Mouse (Mus musculus) brain, adult 10 weeks (tissue): ENCODE data around the gene Hist1h2aa. TPM values are rescaled to one million over a fixed set of nuclear protein-coding genes. Genes with fewer than 3 reads are reported as not detected.

Source experiments
- polyA plus RNA-seq: library from polyadenylated mRNA; stranded (reverse); fragments of 350-450 nt; fragmentation: Illumina TruSeq; extraction: RNeasy Lipid Tissue Mini Kit (QIAGEN cat#74804); gene quantifications from one replicate; pipeline ENCODE4 v1.2.3, GENCODE M21; 2015; ENCODE audit warnings: low read depth, low replicate concordance

Hist1h2aa gene
- polyA plus RNA-seq = not detected

DNA sequence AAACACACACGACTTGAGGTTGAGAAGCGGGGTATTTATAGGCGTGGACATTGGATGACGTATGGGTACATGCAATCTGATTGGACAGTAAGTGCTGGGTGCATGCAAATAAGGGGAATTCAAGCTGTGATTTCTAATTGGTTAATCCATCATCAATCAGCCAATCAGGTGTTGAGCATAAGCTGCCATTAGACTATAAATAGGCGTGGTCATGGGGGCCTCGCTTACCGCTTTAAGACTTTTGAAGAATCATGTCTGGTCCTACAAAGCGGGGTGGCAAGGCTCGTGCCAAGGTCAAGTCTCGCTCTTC is at the start of gene Hist1h2aa:
Hist1h2aa (plus strand) TSS at position 252 of the 310 bp plus-strand sequence.

DNA sequence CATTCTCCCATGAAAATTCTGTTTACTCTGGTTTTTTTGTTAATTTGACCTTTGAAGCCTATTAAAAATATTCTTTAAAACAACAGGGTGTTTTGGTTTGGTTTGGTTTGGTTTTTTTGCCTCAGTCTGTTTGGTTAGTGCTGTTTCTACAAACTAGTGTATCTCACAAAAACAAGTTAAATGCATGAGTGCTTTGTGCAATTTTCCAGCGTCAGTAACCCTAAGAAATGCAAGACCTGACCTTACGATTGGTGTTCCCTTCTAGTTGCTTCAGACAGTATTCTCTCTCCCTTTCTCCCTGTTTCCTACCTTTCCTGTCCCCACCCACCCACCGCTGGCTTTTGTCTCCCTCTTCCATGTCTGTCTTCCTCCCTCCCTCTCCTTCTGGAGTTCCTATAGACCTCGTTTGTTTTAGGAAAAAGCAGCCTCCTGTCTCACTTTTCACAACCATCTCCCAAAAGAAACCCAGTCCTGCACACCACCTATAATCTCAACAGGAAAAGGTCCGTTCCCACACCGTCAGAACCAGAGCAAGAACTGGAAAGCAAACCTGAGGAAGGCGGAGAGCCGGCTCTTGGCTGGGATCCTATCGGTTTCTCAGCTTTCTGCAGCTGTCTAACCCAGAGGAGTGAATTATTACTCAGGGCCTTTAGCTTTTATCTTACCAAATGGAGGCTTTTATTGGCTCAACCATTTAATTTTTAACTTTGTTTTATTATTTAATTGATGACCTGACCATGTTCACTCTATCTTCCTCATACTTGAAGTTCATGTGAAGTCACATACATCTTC is 19.7 kb upstream of the Hist1h2aa start, which contains the start of gene Slc17a4:
Slc17a4 (minus strand) TSS at position 634 of the 792 bp plus-strand sequence.

DNA sequence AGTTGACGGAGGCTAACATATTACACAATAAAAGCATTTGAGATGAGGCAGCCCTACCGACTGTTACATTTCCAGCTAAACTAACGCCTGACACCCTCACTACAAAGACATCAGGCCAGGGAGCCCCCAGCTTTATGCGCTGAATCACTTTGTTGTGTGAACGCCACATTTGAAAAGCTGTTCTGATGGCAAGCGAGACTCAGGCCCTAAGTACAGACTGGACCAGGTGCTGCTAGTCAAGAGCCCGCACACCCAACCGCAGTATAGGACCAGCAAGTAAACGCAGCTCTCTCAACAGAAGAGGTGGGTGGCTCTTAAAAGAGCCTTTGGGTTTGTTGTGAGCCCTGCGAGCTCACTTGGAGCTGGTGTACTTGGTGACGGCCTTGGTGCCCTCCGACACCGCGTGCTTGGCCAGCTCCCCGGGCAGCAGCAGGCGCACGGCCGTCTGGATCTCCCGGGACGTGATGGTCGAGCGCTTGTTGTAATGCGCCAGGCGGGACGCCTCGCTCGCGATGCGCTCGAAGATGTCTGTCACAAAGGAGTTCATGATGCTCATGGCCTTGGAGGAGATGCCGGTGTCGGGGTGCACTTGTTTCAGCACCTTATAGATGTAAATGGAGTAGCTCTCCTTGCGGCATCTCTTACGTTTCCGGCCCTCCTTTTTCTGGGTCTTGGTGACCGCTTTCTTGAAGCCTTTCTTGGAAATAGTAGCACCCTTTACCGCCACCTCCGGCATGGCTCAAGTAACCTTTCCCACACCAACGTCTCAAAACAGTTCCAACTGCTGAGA is 646 bp upstream of the Hist1h2aa start, which contains the start of gene Hist1h2ba:
Hist1h2ba (minus strand) TSS at position 736 of the 790 bp plus-strand sequence.

Other genes with a start within 250 kb of the Hist1h2aa start
- not detected for gene Hist1h1t, start 238.6 kb upstream of the Hist1h2aa start, polyA plus RNA-seq
- 1.3 TPM for gene Hist1h4c, start 236.0 kb upstream of the Hist1h2aa start, polyA plus RNA-seq
- gene Hfe, start 223.6 kb upstream of the Hist1h2aa start, polyA plus RNA-seq = 4.4 TPM
- gene Hist1h1c, start 195.7 kb upstream of the Hist1h2aa start, polyA plus RNA-seq = 35.3 TPM
- gene Hist1h3c, start 188.9 kb upstream of the Hist1h2aa start, polyA plus RNA-seq = not detected
- gene Hist1h2bb, start 187.7 kb upstream of the Hist1h2aa start, polyA plus RNA-seq = not detected
- gene Hist1h2ab, start 183.3 kb upstream of the Hist1h2aa start, polyA plus RNA-seq = not detected
- gene Hist1h3b, start 182.2 kb upstream of the Hist1h2aa start, polyA plus RNA-seq = not detected
- gene Hist1h4b, start 177.4 kb upstream of the Hist1h2aa start, polyA plus RNA-seq = not detected
- not detected for gene Hist1h4a, start 173.2 kb upstream of the Hist1h2aa start, polyA plus RNA-seq
- gene Hist1h3a, start 172.1 kb upstream of the Hist1h2aa start, polyA plus RNA-seq = not detected
- gene Hist1h1a, start 170.8 kb upstream of the Hist1h2aa start, polyA plus RNA-seq = not detected
- gene Trim38, start 164.5 kb upstream of the Hist1h2aa start, polyA plus RNA-seq = not detected
- not detected for gene Slc17a2, start 127.5 kb upstream of the Hist1h2aa start, polyA plus RNA-seq
- gene Slc17a3, start 95.0 kb upstream of the Hist1h2aa start, polyA plus RNA-seq = not detected
- gene Slc17a1, start 66.7 kb upstream of the Hist1h2aa start, polyA plus RNA-seq = not detected
- not detected for gene Slc17a4, start 19.5 kb upstream of the Hist1h2aa start, polyA plus RNA-seq
- not detected for gene Hist1h2ba, start 306 bp upstream of the Hist1h2aa start, polyA plus RNA-seq
- gene Scgn, start 56.8 kb downstream of the Hist1h2aa start, polyA plus RNA-seq = 0.43 TPM